Comparison of ENCODE assay signal across 8 mouse cellular contexts in the genomic region with DNA sequence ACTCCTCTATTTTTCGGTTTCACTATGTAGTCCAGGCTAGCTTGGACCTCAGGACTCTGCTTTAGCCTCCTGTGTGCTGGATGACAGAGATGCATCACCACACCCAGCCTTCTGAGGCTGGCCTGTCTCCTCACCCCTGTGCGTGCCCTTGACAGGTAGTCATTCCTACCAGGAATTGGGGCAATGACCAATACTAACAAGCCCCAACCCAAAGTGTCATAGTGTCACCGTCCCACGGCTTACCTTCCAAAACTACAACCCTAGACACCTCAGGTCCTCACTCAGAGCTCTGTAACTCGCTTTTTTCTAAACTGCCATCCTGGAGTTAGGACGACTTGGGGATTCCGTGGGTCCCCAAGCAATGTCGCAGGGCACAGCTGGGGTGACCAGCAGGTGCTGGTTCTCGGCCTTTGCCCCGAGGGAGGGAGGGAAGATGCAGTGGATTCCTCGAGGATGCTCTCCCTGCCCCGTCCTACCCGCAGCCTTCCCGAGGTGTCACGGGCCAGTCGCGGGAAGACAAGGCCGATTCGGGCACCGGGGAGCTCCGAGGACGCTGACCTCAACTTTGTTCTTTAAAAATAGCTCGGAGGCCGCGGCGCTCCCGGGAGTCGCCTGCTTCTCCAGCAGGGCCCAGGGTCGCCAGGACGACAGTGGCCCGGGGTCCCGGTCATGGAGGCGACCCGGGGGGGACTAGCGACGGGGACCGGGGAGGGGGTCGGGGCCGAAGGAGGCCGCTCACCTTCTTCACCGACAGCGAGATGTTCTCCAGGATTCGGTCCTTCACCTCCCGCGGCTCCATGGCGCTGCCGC. TPM values are rescaled to one million over a fixed set of nuclear protein-coding genes. Genes with fewer than 3 reads are reported as not detected.
DNase-seq lines count a peak whose midpoint lies in the region; ATAC-seq lines count a peak whose summit lies in the region.

No protein-coding gene starts in this region.

- peak overlapping the region; percentile 89 for H3K4me3 ChIP-seq in intestine, embryonic 16.5 days (ENCODE audit: low read length)
- peak overlapping the region; percentile 73 for H3K4me3 ChIP-seq in lung, embryonic 15.5 days

- DNase-seq in right cerebral cortex, postnatal 4 days: peak; percentile 45
- no peak for DNase-seq in right cerebral cortex, adult 18-20 months
- DNase-seq in cerebellum, postnatal 25 days: peak; percentile 57 to 60
- peak; percentile 42 for DNase-seq in gastrocnemius, postnatal 14 days
- DNase-seq in retina, embryonic 14.5 days (ENCODE audit: low spot score): peak; percentile 39
- DNase-seq in right cerebral cortex, postnatal 14 days: no peak

- no peaks in the 10 kb centered on the region for H3K27me3 ChIP-seq in intestine, embryonic 16.5 days (replicated peaks; ENCODE audit: control insufficient read depth, insufficient read depth, low read length)
- H3K27me3 ChIP-seq in lung, embryonic 15.5 days: no peaks in the 10 kb centered on the region

- H3K4me1 ChIP-seq in intestine, embryonic 16.5 days (ENCODE audit: control insufficient read depth, insufficient read depth, low read length): peaks cover 15% of the 10 kb centered on the region
- H3K4me1 ChIP-seq in lung, embryonic 15.5 days: peaks cover 19% of the 10 kb centered on the region

- H3K9ac ChIP-seq in intestine, embryonic 16.5 days (ENCODE audit: low read depth, low read length): peak overlapping the region; percentile 94
- H3K9ac ChIP-seq in lung, embryonic 15.5 days: peak overlapping the region; percentile 81

- peak overlapping the region; percentile 65 for H3K27ac ChIP-seq in intestine, embryonic 16.5 days (ENCODE audit: low read length)
- peak overlapping the region; percentile 67 for H3K27ac ChIP-seq in lung, embryonic 15.5 days

- no peaks in the 10 kb centered on the region for H3K9me3 ChIP-seq in intestine, embryonic 16.5 days (ENCODE audit: control insufficient read depth, low read length)
- no peaks in the 10 kb centered on the region for H3K9me3 ChIP-seq in lung, embryonic 15.5 days

- WGBS in intestine, embryonic 16.5 days: 3% methylated on average over 46 of the region's 47 CpGs
- 3% methylated on average over 38 of the region's 47 CpGs for WGBS in lung, embryonic 15.5 days

- intact Hi-C loops in gastrocnemius, postnatal 14 days (cut with DNase I; ENCODE audit: low total_unique reads): no loop called here

- H3K36me3 ChIP-seq in intestine, embryonic 16.5 days (ENCODE audit: control insufficient read depth, insufficient read depth, low read length): no peaks in the 10 kb centered on the region
- peaks cover 32% of the 10 kb centered on the region for H3K36me3 ChIP-seq in lung, embryonic 15.5 days

- H3K4me2 ChIP-seq in intestine, embryonic 16.5 days (ENCODE audit: low read depth, low read length): peak overlapping the region; percentile 92
- peak overlapping the region; percentile 81 for H3K4me2 ChIP-seq in lung, embryonic 15.5 days

- peak; percentile 37 for ATAC-seq in intestine, embryonic 16.5 days
- ATAC-seq in lung, embryonic 15.5 days (ENCODE audit: borderline replicate concordance, extremely low read depth, low FRiP score, low TSS enrichment): peak; percentile 13; the same call in 1 of the 2 replicates

RNA-seq across cellular contexts. Expression of a gene that starts 1.4 kb away (rescaled TPM):
- 10 to 100 TPM; 22.2 to 27.7 TPM for total RNA-seq in gastrocnemius, postnatal 14 days (2021)
- polyA plus RNA-seq in intestine, embryonic 16.5 days (2015; fragmentation: Nextera tagmentation; extraction: Ambion mirVana): 5.5 and 5.9 TPM in 2 replicates
- polyA plus RNA-seq in lung, embryonic 15.5 days (2015; fragmentation: Nextera tagmentation; extraction: Ambion mirVana): 5.5 and 6.2 TPM in 2 replicates

RNA-seq across cellular contexts. Expression of a gene that starts 22.1 kb away (rescaled TPM):
- 1 to 10 TPM; 6.0 TPM for total RNA-seq in gastrocnemius, postnatal 14 days (2021)
- not detected in 2 replicates for polyA plus RNA-seq in intestine, embryonic 16.5 days (2015; fragmentation: Nextera tagmentation; extraction: Ambion mirVana)
- polyA plus RNA-seq in lung, embryonic 15.5 days (2015; fragmentation: Nextera tagmentation; extraction: Ambion mirVana): not detected in 2 replicates

RNA-seq across cellular contexts. Expression of a gene that starts 39.7 kb away (rescaled TPM):
- 10 to 100 TPM in 1 of 2 experiments, 1 to 10 TPM in 1; 9.0 to 17.7 TPM for total RNA-seq in gastrocnemius, postnatal 14 days (2021)
- polyA plus RNA-seq in intestine, embryonic 16.5 days (2015; fragmentation: Nextera tagmentation; extraction: Ambion mirVana): 7.4 and 10.5 TPM in 2 replicates
- 0.05 and 0.09 TPM in 2 replicates for polyA plus RNA-seq in lung, embryonic 15.5 days (2015; fragmentation: Nextera tagmentation; extraction: Ambion mirVana)

RNA-seq across cellular contexts. Expression of a gene that starts 44.9 kb away (rescaled TPM):
- total RNA-seq in gastrocnemius, postnatal 14 days (2021): 1 to 10 TPM in 1 of 2 experiments, under 1 TPM in 1; 0.66 to 1.8 TPM
- polyA plus RNA-seq in intestine, embryonic 16.5 days (2015; fragmentation: Nextera tagmentation; extraction: Ambion mirVana): 31.7 and 36.4 TPM in 2 replicates
- polyA plus RNA-seq in lung, embryonic 15.5 days (2015; fragmentation: Nextera tagmentation; extraction: Ambion mirVana): 0.49 and 0.58 TPM in 2 replicates

RNA-seq across cellular contexts. Expression of a gene that starts 57.4 kb away (rescaled TPM):
- total RNA-seq in gastrocnemius, postnatal 14 days (2021): 1 to 10 TPM; 2.5 to 3.9 TPM
- 63.8 and 66.2 TPM in 2 replicates for polyA plus RNA-seq in intestine, embryonic 16.5 days (2015; fragmentation: Nextera tagmentation; extraction: Ambion mirVana)
- 73.5 TPM in 2 replicates for polyA plus RNA-seq in lung, embryonic 15.5 days (2015; fragmentation: Nextera tagmentation; extraction: Ambion mirVana)

Comparison
In these comparisons a context has a peak if more than half of its experiments do, and no peak if none do; other contexts are left out.
1. DNase-seq: peak in right cerebral cortex, postnatal 4 days (single experiment), cerebellum, postnatal 25 days (2 of 2), gastrocnemius, postnatal 14 days (single experiment) and retina, embryonic 14.5 days (single experiment); none in right cerebral cortex, adult 18-20 months (single experiment) and right cerebral cortex, postnatal 14 days (single experiment).